Mouse (Mus musculus) retina, postnatal 1 day (tissue): ENCODE data around the gene Ebp.
A peak's percentile ranks its signal among the peaks of the same experiment; 100 is the strongest.

Source experiments
- DNase-seq: peaks from one replicate; pipeline ENCODE4 v3.0.0-alpha.2; 2012

The Ebp gene

GRCm38 (mm10) chrX:8193419-8193723 lies at the start of gene Ebp:
Gene Ebp (minus strand): TSS chrX:8193512.
- DNase-seq, result peak; percentile 38

GRCm38 (mm10) chrX:8238804-8239395 lies 45.6 kb upstream of the Ebp start:
- DNase-seq, result no peak

GRCm38 (mm10) chrX:8236704-8237103 lies 43.4 kb upstream of the Ebp start:
- no peak for DNase-seq

GRCm38 (mm10) chrX:8233602-8234001 lies 40.3 kb upstream of the Ebp start:
- no peak for DNase-seq

- DNase-seq, result no peak
Observed at GRCm38 (mm10) chrX:8230272-8230671, 37.0 kb upstream of the Ebp start.

- no peak for DNase-seq
Observed at GRCm38 (mm10) chrX:8223473-8223872, 30.2 kb upstream of the Ebp start.

GRCm38 (mm10) chrX:8222678-8223421 lies 29.5 kb upstream of the Ebp start:
- DNase-seq, result no peak

- DNase-seq, result no peak
Observed at GRCm38 (mm10) chrX:8222296-8222677, 29.0 kb upstream of the Ebp start.

GRCm38 (mm10) chrX:8219651-8220050 lies 26.3 kb upstream of the Ebp start:
- no peak for DNase-seq

- DNase-seq, result no peak
Observed at GRCm38 (mm10) chrX:8218114-8218513, 24.8 kb upstream of the Ebp start.

GRCm38 (mm10) chrX:8217383-8217782 lies 24.1 kb upstream of the Ebp start:
- no peak for DNase-seq

GRCm38 (mm10) chrX:8211490-8212207 lies 18.3 kb upstream of the Ebp start:
- DNase-seq, result no peak

- no peak for DNase-seq
Observed at GRCm38 (mm10) chrX:8209720-8210119, 16.4 kb upstream of the Ebp start.

GRCm38 (mm10) chrX:8207224-8207623 lies 13.9 kb upstream of the Ebp start:
- DNase-seq, result peak; percentile 26

- DNase-seq, result no peak
Observed at GRCm38 (mm10) chrX:8206694-8207197, 13.4 kb upstream of the Ebp start.

- peak; percentile 87 for DNase-seq
Observed at GRCm38 (mm10) chrX:8206015-8206693, 12.8 kb upstream of the Ebp start, which contains the start of gene Porcn. Gene Porcn (minus strand): TSS chrX:8206525.

- no peak for DNase-seq
Observed at GRCm38 (mm10) chrX:8205551-8205950, 12.2 kb upstream of the Ebp start.

GRCm38 (mm10) chrX:8205088-8205487 lies 11.8 kb upstream of the Ebp start:
- DNase-seq, result no peak

GRCm38 (mm10) chrX:8204076-8204475 lies 10.8 kb upstream of the Ebp start:
- DNase-seq, result no peak

GRCm38 (mm10) chrX:8203105-8203504 lies 9.8 kb upstream of the Ebp start:
- DNase-seq, result no peak

GRCm38 (mm10) chrX:8192640-8193418 lies 483 bp downstream of the Ebp start:
- peak; percentile 92 for DNase-seq

GRCm38 (mm10) chrX:8192126-8192639 lies 1.1 kb downstream of the Ebp start:
- DNase-seq, result no peak
